Mouse (Mus musculus) MEL (cell line): ENCODE results near the gene Gm19345.

ENCODE experiments used
- CHD1 ChIP-seq: IDR thresholded peaks from 2 replicates; pipeline ENCODE4 v1.6.1; 2012; ENCODE audit warnings: low read depth, mild to moderate bottlenecking, inconsistent platforms, low read length, improper control_type of control experiment
- CHD2 ChIP-seq: IDR thresholded peaks from 2 replicates; pipeline ENCODE4 v1.6.1; 2011; ENCODE audit warnings: low read length, improper control_type of control experiment
- CTCF ChIP-seq, 3 experiments: IDR thresholded peaks in 2 of 3; conservative IDR thresholded peaks in 1 of 3; 2 replicates each; pipeline ENCODE4 v1.5.1; 2011 to 2012; ENCODE audit warnings: low read length in 3 of 3, low read depth in 2 of 3, mild to moderate bottlenecking in 2 of 3, improper control_type of control experiment in 1 of 3, inconsistent platforms in 1 of 3, mixed read lengths in 1 of 3, moderate library complexity in 1 of 3; ENCODE audit not compliant: control insufficient read depth in 1 of 3, insufficient read depth in 1 of 3, poor library complexity in 1 of 3, severe bottlenecking in 1 of 3
- E2F4 ChIP-seq: IDR thresholded peaks from 2 replicates; pipeline ENCODE4 v1.6.1; 2011; ENCODE audit warnings: low read depth, low read length, improper control_type of control experiment, borderline replicate concordance
- ELF1 ChIP-seq: IDR thresholded peaks from 2 replicates; pipeline ENCODE4 v1.6.1; 2014; ENCODE audit warnings: low read depth, mild to moderate bottlenecking, inconsistent platforms, low read length, improper control_type of control experiment, moderate library complexity
- POLR2A ChIP-seq, 2 experiments: IDR thresholded peaks; 2 replicates each; pipeline ENCODE4 v1.6.1; 2011 to 2012; ENCODE audit warnings: low read length in 2 of 2, mild to moderate bottlenecking in 2 of 2, control low read depth in 1 of 2, improper control_type of control experiment in 1 of 2, low read depth in 1 of 2, moderate library complexity in 1 of 2; ENCODE audit not compliant: control insufficient read depth in 1 of 2, insufficient read depth in 1 of 2, poor library complexity in 1 of 2
- POLR2AphosphoS2 ChIP-seq: IDR thresholded peaks from 2 replicates; pipeline ENCODE4 v1.6.1; 2011; ENCODE audit warnings: low read length, improper control_type of control experiment
- RCOR1 ChIP-seq: IDR thresholded peaks from 2 replicates; pipeline ENCODE4 v1.6.1; 2012; ENCODE audit warnings: low read depth, mild to moderate bottlenecking, inconsistent platforms, low read length, improper control_type of control experiment
- TBP ChIP-seq: IDR thresholded peaks from 2 replicates; pipeline ENCODE4 v1.8.0; 2011; ENCODE audit warnings: low read depth, low read length, improper control_type of control experiment
- TCF12 ChIP-seq: IDR thresholded peaks from 2 replicates; pipeline ENCODE4 v1.6.1; 2014; ENCODE audit warnings: low read depth, mild to moderate bottlenecking, inconsistent platforms, low read length, improper control_type of control experiment, moderate library complexity
- UBTF ChIP-seq: IDR thresholded peaks from 2 replicates; pipeline ENCODE4 v1.6.1; 2012; ENCODE audit warnings: low read depth, mild to moderate bottlenecking, inconsistent platforms, low read length, improper control_type of control experiment, moderate library complexity, borderline replicate concordance; ENCODE audit not compliant: insufficient read depth
- ZC3H11A ChIP-seq: IDR thresholded peaks from 2 replicates; pipeline ENCODE4 v1.6.1; 2012; ENCODE audit warnings: low read depth, mild to moderate bottlenecking, inconsistent platforms, low read length, improper control_type of control experiment
- ZKSCAN1 ChIP-seq: IDR thresholded peaks from 2 replicates; pipeline ENCODE4 v1.6.1; 2012; ENCODE audit warnings: low read depth, mild to moderate bottlenecking, inconsistent platforms, low read length, improper control_type of control experiment, moderate library complexity
- ZMIZ1 ChIP-seq: IDR thresholded peaks from 2 replicates; pipeline ENCODE4 v1.6.1; 2012; ENCODE audit warnings: low read depth, mild to moderate bottlenecking, inconsistent platforms, low read length, improper control_type of control experiment, moderate library complexity

- TF ChIP-seq CTCF (IDR thresholded peaks at IDR 0.05 in 2 of 3, conservative IDR thresholded peaks at IDR 0.05 in 1 of 3; ENCODE audit: control insufficient read depth in 1 of 3, insufficient read depth in 1 of 3, low read depth in 2 of 3, low read length in 3 of 3, poor library complexity in 1 of 3, severe bottlenecking in 1 of 3) (no peak), RCOR1 (no peak), POLR2A (IDR thresholded peaks at IDR 0.05; ENCODE audit: control insufficient read depth in 1 of 2, insufficient read depth in 1 of 2, low read depth in 1 of 2, low read length in 2 of 2, poor library complexity in 1 of 2) (no peak; a peak in 1 of 4 replicates), CHD1 (no peak), ZC3H11A (no peak), POLR2AphosphoS2 (no peak), TCF12 (no peak), ZMIZ1 (no peak), CHD2 (no peak), ELF1 (no peak), E2F4 (no peak), ZKSCAN1 (no peak), UBTF (no peak), TBP (no peak)
These were observed 21.1 kb upstream of the Gm19345 start for GRCm38 (mm10) chr7:19830682-19831156.
